Mouse (Mus musculus): ENCODE results near the gene Grk3. TPM values are rescaled to one million over a fixed set of nuclear protein-coding genes. Genes with fewer than 3 reads are reported as not detected.

The Grk3 gene
- total RNA-seq, 4 experiments from 2014 or later = 3.5 to 5.2 (median 4.6) TPM

GRCm38 (mm10) chr5:113009183-113009820, 6.3 kb downstream of the Grk3 start:
- DNase-seq (ENCODE audit: low spot score) = no peak

- no peak for DNase-seq (ENCODE audit: low spot score)
Measured at GRCm38 (mm10) chr5:113008496-113008895, 7.1 kb downstream of the Grk3 start.

GRCm38 (mm10) chr5:113006997-113007396, 8.6 kb downstream of the Grk3 start:
- DNase-seq (ENCODE audit: low spot score) = no peak

- no peak for DNase-seq (ENCODE audit: low spot score)
Measured at GRCm38 (mm10) chr5:113005941-113006391, 9.6 kb downstream of the Grk3 start.

GRCm38 (mm10) chr5:113002821-113003380, 12.7 kb downstream of the Grk3 start:
- DNase-seq (ENCODE audit: low spot score) = no peak

GRCm38 (mm10) chr5:112999227-112999626, 16.4 kb downstream of the Grk3 start:
- no peak for DNase-seq (ENCODE audit: low spot score)

GRCm38 (mm10) chr5:112997516-112998186, 17.9 kb downstream of the Grk3 start:
- no peak for DNase-seq (ENCODE audit: low spot score)

GRCm38 (mm10) chr5:112991245-112991644, 24.3 kb downstream of the Grk3 start:
- DNase-seq (ENCODE audit: low spot score) = no peak

- DNase-seq (ENCODE audit: low spot score) = no peak
Measured at GRCm38 (mm10) chr5:112981931-112982330, 33.7 kb downstream of the Grk3 start.

- no peak for DNase-seq (ENCODE audit: low spot score)
Measured at GRCm38 (mm10) chr5:112979710-112980109, 35.9 kb downstream of the Grk3 start.

- DNase-seq (ENCODE audit: low spot score) = no peak
Measured at GRCm38 (mm10) chr5:112979195-112979594, 36.4 kb downstream of the Grk3 start.

- no peak for DNase-seq (ENCODE audit: low spot score)
Measured at GRCm38 (mm10) chr5:112977089-112977488, 38.5 kb downstream of the Grk3 start.

- DNase-seq (ENCODE audit: low spot score) = no peak
Measured at GRCm38 (mm10) chr5:112973596-112973995, 42.0 kb downstream of the Grk3 start.

GRCm38 (mm10) chr5:112972297-112972696, 43.3 kb downstream of the Grk3 start:
- no peak for DNase-seq (ENCODE audit: low spot score)

- DNase-seq (ENCODE audit: low spot score) = no peak
Measured at GRCm38 (mm10) chr5:112963495-112963894, 52.1 kb downstream of the Grk3 start.

- DNase-seq (ENCODE audit: low spot score) = no peak
Measured at GRCm38 (mm10) chr5:112962166-112962565, 53.4 kb downstream of the Grk3 start.

- no peak for DNase-seq (ENCODE audit: low spot score)
Measured at GRCm38 (mm10) chr5:112960911-112961310, 54.7 kb downstream of the Grk3 start.

- DNase-seq (ENCODE audit: low spot score) = no peak
Measured at GRCm38 (mm10) chr5:112958293-112958692, 57.3 kb downstream of the Grk3 start.

- DNase-seq (ENCODE audit: low spot score) = peak; percentile 26
Measured at GRCm38 (mm10) chr5:112956841-112957240, 58.8 kb downstream of the Grk3 start.

GRCm38 (mm10) chr5:112956368-112956767, 59.2 kb downstream of the Grk3 start:
- DNase-seq (ENCODE audit: low spot score) = no peak

GRCm38 (mm10) chr5:112950847-112951246, 64.7 kb downstream of the Grk3 start:
- DNase-seq (ENCODE audit: low spot score) = no peak

GRCm38 (mm10) chr5:112945925-112946324, 69.7 kb downstream of the Grk3 start:
- DNase-seq (ENCODE audit: low spot score) = no peak

GRCm38 (mm10) chr5:112942244-112942643, 73.3 kb downstream of the Grk3 start:
- no peak for DNase-seq (ENCODE audit: low spot score)

Measured in heart, adult 8-10 months (tissue).